Mouse (Mus musculus) adrenal gland, postnatal 36 days (tissue): Measurements from ENCODE around the gene Gm10471. TPM values are rescaled to one million over a fixed set of nuclear protein-coding genes. Genes with fewer than 3 reads are reported as not detected.
"Not testable (repeated sequence)": the region's sequence is repeated elsewhere in the genome, so short reads cannot be mapped to it uniquely, and the experiment has no call there.

ENCODE experiments used
- DNase-seq, 2 experiments: peaks; one replicate each; pipeline ENCODE4 v3.0.0; 2021; ENCODE audit warnings: mixed read lengths in 1 of 2
- long read RNA-seq, 2 experiments: library from polyadenylated mRNA; stranded (forward); transcript quantifications; one replicate each; pipeline ENCODE4 v2.0.0; 2021; ENCODE audit warnings: borderline sequencing depth in 2 of 2
- total RNA-seq, 2 experiments: library from RNA; stranded (reverse); gene quantifications; 2 replicates each; pipeline ENCODE4 v1.2.3; 2021

The Gm10471 gene
- not detected for total RNA-seq
- long read RNA-seq, experiment 1, result 0 reads
- long read RNA-seq, experiment 2, result 0 reads

GRCm38 (mm10) chr5:26089191-26089590, at the start of gene Gm10471:
TSS of gene Gm10471 (minus strand) at chr5:26089291.
- not testable (repeated sequence) for DNase-seq

GRCm38 (mm10) chr5:26121321-26121720, 32.2 kb upstream of the Gm10471 start, which contains the start of gene Gm10220:
TSS of gene Gm10220 (minus strand) at chr5:26121421.
- DNase-seq, result not testable (repeated sequence)

GRCm38 (mm10) chr5:26105262-26105661, 16.2 kb upstream of the Gm10471 start, which contains the start of gene 5031410I06Rik:
TSS of gene 5031410I06Rik (minus strand) at chr5:26105362.
- DNase-seq, result not testable (repeated sequence)

- not testable (repeated sequence) for DNase-seq
These were observed 10.1 kb downstream of the Gm10471 start for GRCm38 (mm10) chr5:26079023-26079422.

- no peak for DNase-seq
These were observed 18.4 kb downstream of the Gm10471 start for GRCm38 (mm10) chr5:26070716-26071115.

- not testable (repeated sequence) for DNase-seq
These were observed 30.6 kb downstream of the Gm10471 start, which contains the start of gene Gm7347 for GRCm38 (mm10) chr5:26058481-26058880. TSS of gene Gm7347 (minus strand) at chr5:26058581.

- not testable (repeated sequence) for DNase-seq
These were observed 49.6 kb downstream of the Gm10471 start, which contains the start of gene Speer4a for GRCm38 (mm10) chr5:26039458-26039857. TSS of gene Speer4a (minus strand) at chr5:26039558.

Other genes with a start within 250 kb of the Gm10471 start
- not detected for gene Gm21663, start 146.9 kb downstream of the Gm10471 start, total RNA-seq
- under 1 TPM in 1 of 2 experiments, not detected in 1; 0.13 TPM for gene Gm21671, start 134.9 kb downstream of the Gm10471 start, total RNA-seq
- not detected for gene Gm21680, start 116.6 kb downstream of the Gm10471 start, total RNA-seq
- gene Gm21698, start 100.6 kb downstream of the Gm10471 start, total RNA-seq, result not detected
- not detected for gene Gm1979, start 84.5 kb downstream of the Gm10471 start, total RNA-seq
- gene Gm5862, start 66.4 kb downstream of the Gm10471 start, total RNA-seq, result not detected
- gene Speer4a, start 49.7 kb downstream of the Gm10471 start, total RNA-seq, result not detected
- not detected for gene Gm7347, start 30.7 kb downstream of the Gm10471 start, total RNA-seq
- not detected for gene 5031410I06Rik, start 16.1 kb upstream of the Gm10471 start, total RNA-seq
- gene Gm10220, start 32.1 kb upstream of the Gm10471 start, total RNA-seq, result not detected
- under 1 TPM in 1 of 2 experiments, not detected in 1; 0.30 TPM for gene Gm7361, start 168.4 kb upstream of the Gm10471 start, total RNA-seq